Mouse (Mus musculus) brain, embryonic 14.5 days (tissue): ENCODE results near the gene Adamts14. TPM values are rescaled to one million over a fixed set of nuclear protein-coding genes. Genes with fewer than 3 reads are reported as not detected.

ENCODE experiments used
- DNase-seq: peaks from one replicate; pipeline ENCODE4 v3.0.0-alpha.2; 2011; ENCODE audit warnings: low read depth
- CTCF ChIP-seq: fragments of 200-500 bp; IDR thresholded peaks from 2 replicates; pipeline ENCODE4 v1.5.1; 2012; ENCODE audit warnings: inconsistent platforms, mild to moderate bottlenecking, moderate library complexity, borderline replicate concordance; ENCODE audit not compliant: insufficient read depth, insufficient read length; ENCODE audit errors: extremely low read depth
- POLR2A ChIP-seq: fragments of 200-500 bp; IDR thresholded peaks from 2 replicates; pipeline ENCODE4 v1.6.1; 2012; ENCODE audit warnings: mild to moderate bottlenecking, inconsistent platforms, borderline replicate concordance; ENCODE audit not compliant: poor library complexity, insufficient read depth, insufficient read length, severe bottlenecking; ENCODE audit errors: extremely low read depth
- polyA plus RNA-seq: library from polyadenylated mRNA; depleted of rRNA; stranded (reverse); fragments of >200 nt; gene quantifications from 2 replicates; pipeline ENCODE4 v1.2.3, GENCODE M21; 2012

The Adamts14 gene
- polyA plus RNA-seq, 1 experiment, result 1.3 TPM

DNA sequence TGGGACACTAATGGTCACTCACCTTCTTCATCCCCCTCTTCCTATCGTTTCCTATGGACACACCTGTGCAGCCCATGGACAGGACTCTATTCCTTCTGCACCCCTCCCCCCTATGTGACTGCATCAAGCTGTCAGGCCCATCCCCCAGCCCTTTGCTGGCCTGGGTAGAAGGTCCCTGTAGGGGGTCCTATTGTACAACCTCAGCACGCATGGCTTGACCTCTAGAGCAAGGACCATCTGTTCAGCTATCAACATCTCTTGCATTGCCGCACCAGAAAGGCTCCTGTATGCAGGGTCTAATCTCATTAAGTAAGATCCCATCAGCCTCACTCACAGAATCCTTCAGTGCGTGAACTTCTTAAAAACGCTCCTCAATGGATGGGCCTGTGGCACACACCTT is 47.5 kb downstream of the Adamts14 start:
- TF ChIP-seq CTCF, result no peak
- TF ChIP-seq POLR2A, result no peak
- DNase-seq, result no peak

DNA sequence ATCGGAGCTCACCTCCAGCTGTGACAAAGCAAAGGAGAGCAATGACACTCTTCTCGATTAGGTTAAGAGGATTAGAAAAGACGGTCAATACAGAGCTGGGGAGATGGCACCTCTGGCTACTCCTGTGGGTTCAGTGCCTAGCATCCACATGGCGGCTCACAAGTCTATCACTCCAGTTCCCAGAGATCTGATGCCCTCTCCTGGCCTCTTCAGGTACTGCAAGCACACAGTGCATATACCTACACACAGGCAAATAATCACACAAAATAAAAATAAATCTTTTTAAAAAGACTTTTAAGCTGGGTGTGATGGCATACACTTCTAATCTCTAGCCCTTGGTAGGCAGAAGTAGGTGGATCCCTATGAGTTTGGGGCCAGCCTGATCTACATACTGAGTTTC is 53.9 kb downstream of the Adamts14 start:
- peak; percentile 15; the same call in 1 of the 2 replicates for TF ChIP-seq CTCF
- no peak for TF ChIP-seq POLR2A
- DNase-seq, result no peak

DNA sequence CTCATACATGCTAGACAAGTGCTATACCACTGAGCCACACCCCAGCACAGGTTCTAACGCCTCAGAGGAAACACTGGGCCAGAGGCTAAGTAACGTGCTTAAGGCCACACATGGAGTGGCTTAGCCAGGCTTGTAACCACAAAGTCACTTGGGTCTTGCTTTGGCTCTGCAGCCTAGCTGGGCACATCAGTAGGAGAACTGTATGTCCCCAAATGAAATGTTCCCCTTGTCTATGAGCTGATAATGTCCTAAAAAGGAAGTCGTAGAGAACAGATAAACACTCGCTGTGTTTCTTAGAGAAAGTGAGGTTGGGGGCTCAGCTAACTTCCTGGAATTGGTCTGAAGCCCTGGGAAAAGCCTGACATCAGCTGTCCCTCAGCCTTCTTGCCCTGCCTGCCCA is 57.1 kb downstream of the Adamts14 start:
- no peak for TF ChIP-seq POLR2A
- TF ChIP-seq CTCF, result no peak
- no peak for DNase-seq

DNA sequence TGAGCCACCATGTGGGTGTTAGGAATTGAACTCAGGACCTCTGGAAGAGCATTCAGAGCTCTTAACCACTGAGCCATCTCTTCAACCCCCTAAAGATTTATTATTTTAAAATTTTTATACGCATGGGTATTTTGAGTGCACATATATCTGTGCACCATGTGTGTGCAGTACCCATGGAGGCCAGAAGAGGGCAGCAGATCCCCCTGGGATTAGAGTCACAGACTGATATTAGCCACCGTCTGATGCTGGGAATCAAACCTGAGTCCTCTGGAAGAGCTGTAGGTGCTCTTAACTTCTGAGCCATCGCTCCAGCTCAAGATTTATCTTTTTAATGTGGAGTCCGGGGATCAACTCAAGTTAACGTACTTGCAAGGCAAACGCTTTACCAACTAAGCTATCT is 57.6 kb downstream of the Adamts14 start:
- no peak for DNase-seq
- TF ChIP-seq POLR2A (no peak), CTCF (peak; percentile 32; the same call in 1 of the 2 replicates)

DNA sequence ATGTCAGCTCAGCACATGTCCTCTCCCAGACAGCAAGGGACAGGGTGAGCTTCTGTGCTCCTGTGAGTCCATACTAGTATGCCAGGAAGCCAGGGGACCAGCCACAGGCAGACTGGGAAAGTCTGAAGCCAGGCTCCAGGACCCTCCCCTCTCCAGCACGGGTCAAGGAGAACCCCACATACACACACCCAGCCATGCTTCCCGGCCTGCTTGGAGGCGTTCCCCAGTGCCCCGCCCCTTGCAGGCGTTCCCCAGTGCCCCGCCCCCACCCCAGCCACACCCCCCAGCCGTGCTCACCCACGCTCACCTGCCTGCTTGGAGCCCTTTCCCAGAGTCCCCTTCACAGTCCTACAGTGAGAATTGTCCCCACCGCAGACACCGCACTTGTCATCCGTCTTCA is 60.4 kb downstream of the Adamts14 start:
- no peak for DNase-seq
- no peak for TF ChIP-seq POLR2A
- TF ChIP-seq CTCF, result no peak

DNA sequence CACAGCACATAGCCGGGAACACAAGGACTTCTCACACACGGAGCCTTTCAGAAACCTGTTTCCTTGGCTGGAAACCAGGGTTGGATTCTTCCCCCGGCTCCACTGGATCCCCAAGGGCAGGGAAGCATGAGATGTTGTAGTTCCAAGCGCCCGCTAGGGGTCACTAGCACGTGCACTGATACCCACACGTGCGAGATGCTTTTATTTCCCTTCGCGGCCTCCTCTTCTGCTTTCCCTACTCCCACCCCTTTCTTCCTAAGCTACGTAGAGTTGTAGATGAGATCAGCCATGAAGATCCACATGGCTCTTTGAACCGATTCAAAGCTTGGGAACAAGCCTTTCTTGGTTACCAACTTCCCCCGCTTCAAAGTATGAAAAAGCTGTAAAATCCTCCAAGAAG is 61.5 kb downstream of the Adamts14 start:
- peak; percentile 84 for DNase-seq
- TF ChIP-seq POLR2A, result no peak
- TF ChIP-seq CTCF, result peak; percentile 90

DNA sequence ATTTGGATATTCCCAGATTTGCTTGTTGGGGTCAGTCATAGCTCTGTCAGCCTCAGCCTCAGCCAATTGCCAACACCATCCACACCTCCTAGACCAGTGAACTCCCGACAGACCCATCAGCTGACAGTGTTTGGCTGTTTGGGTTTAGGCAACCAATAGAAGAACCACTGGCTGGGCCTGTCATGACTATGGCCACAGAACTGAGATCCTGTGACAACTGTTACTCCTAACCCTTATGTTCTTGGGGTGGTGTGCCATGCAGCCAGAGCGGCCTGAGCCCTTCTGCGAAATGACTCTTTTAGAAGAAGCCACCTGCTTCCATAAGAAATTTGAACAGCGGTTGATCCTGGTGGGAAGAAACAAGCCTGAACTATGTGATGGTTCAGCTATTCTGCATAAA is 62.1 kb downstream of the Adamts14 start:
- no peak for DNase-seq
- no peak for TF ChIP-seq POLR2A
- no peak for TF ChIP-seq CTCF

DNA sequence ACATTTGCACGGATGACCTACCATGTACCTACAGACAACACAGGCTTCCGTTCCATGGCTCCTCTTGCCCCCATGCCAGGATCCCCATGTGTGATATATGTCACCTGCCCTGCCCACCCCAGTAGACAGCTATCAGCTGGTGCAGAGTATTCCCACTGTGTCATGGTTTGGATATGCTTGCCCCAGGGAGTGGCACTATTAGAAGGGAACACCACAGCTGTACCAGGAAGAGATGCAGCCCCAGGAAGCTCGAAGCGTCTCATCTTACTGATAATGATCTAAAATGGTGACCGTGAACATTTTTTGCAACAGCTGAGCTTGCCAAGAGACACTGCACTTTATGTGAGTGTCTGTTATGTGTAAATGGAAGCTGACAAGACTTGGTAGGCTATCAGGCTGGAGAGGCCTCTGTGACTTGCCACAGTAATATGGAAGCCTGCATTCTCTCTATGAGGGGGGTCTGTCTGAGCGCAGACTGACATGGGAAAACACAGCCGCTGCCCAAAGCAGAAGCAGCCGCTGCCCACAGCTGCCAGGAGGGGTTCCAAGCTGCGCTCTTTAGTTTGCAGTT is 65.0 kb downstream of the Adamts14 start:
- TF ChIP-seq POLR2A, result no peak
- no peak for TF ChIP-seq CTCF
- DNase-seq, result no peak

DNA sequence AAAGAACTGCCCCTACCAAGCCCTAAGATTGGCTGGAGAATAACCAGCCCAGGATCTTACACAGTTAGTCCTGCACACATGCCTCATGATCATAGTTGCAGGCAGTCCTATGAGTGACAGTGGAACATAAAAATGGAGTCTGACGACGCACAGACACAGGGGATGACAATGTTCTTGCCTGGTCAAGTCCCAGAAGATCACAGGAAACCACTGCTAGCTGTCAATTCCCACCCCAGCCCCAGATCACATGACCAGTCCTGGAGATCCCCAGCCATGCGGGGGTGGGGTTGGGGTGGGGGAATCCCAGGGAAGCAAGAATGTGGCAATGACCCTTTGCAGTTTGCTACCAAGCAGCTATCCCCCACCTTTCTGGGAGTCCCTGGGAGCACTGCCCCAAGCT is 69.3 kb downstream of the Adamts14 start:
- TF ChIP-seq POLR2A, result no peak
- TF ChIP-seq CTCF, result no peak
- DNase-seq, result no peak

DNA sequence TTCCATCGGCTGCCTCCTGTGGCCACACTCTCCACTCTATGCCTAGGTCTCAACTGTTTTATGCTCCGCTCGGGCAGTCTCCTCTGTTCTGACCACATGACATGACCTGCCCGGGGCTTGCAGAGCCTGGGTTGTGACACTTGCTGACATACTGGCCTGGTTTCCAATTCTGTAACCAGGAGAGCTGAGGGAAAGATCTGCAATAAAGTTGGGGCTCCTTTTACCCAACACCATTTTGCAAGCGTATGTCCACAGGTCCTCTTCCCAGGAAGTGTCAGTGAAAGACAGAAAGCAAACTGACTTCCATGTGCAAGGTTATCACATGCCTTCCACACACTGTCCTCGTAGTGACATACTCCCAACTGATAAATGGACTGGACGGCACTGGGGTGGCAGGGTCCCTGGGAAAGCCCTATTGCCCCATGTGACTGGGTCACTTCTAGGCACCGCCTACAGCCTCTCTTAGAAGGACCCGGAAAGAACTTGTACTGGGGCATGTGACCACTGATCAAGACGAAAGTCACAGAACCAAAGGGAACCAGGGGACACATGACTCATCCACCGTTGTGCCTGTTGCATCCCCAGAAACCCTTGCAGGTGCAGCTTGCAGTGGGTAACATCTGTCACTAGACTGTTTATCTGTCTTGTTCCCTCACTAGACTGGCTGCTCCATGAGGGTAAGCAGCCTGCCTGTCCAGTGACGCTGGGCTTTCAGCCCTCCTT is 71.5 kb downstream of the Adamts14 start:
- TF ChIP-seq CTCF (no peak), POLR2A (no peak)
- DNase-seq, result no peak

DNA sequence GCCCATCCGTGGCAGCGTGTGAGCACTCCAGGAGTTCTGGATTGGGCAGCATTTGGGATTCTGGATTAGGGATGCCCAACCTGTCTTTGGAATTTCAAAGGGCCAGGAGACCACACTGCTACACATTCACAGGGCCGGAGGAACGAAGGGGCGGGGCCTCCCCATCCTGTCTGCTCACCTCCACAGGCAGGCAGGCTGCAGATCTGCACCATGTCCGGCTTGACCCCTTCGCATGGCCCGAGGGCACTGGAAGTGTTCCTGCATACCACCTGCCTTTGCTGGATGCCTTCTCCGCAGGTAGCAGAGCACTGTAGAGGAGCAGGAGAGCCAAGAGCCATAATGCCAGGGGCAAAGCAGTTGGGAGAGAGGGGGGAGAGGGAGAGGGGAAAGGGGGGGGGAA is 72.2 kb downstream of the Adamts14 start:
- DNase-seq, result no peak
- TF ChIP-seq CTCF, result no peak
- no peak for TF ChIP-seq POLR2A

DNA sequence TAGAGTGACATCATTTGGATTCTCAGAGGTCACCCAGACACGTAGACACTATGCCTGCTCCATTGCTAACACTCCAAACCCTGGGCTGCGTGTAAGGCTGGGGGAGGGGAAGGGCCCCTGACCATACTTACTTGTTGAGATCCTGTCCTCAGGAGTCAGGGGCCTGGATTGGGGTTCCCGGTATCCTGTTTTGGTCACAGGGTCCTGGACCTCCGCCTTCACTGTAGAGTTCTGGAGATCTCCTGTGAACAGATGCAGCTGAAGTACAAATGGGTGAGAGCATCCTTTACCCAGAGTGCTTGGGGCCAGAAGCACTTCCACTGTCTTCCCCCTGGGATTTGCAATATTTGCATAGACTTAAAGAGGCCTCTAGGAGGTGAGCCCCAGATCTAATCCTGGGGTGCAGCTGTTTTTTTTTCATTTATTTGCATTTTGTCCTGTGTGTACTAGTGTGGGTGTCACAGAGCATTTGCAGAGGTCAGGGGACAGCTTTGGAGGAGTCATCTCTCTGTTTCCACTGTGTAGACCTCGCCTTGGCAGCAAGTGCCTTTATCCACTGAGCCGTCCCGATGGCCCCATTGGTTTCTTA is 72.9 kb downstream of the Adamts14 start:
- no peak for TF ChIP-seq POLR2A
- DNase-seq, result no peak

DNA sequence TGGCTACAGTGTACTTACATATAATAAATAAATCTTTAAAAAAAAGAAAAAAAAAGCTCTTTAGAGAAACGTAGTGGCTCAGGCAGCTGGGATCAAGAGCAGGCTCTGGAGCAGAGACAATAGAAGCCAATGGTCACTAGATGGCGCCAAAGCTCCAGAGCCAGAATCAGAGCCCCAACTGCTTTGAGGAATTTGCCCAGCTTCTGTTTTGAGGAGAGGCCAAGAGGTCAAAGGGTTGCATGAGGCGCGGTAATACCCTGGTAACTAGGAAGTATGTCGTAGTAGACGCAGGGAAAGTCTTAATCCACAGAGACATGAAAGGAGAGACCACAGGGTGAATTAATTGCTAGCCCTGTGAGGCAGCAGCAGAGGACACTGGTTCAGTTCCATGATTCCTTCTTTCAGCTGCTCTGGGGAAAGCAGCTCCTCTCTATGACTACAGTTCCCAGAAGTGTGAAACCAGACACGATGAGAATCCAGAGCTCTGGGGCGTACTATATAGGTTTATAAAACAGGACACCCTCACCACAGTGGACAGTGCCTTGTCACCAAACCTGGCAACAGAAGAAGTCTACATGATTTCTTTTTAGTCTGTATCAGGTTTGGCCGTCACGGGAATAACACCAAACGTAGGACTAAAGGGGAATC is 73.5 kb downstream of the Adamts14 start:
- peak; percentile 87 for DNase-seq
- no peak for TF ChIP-seq POLR2A
- TF ChIP-seq CTCF, result peak; percentile 97
